Mouse (Mus musculus) right cerebral cortex, postnatal 10 days (tissue): Measurements from ENCODE around the gene Dimt1.
"Not testable (repeated sequence)": the region's sequence is repeated elsewhere in the genome, so short reads cannot be mapped to it uniquely, and the experiment has no call there.

Source experiments
- DNase-seq, 2 experiments: peaks; one replicate each; pipeline ENCODE4 v3.0.0; 2021; ENCODE audit warnings: low spot score in 2 of 2

Gene Dimt1

DNA sequence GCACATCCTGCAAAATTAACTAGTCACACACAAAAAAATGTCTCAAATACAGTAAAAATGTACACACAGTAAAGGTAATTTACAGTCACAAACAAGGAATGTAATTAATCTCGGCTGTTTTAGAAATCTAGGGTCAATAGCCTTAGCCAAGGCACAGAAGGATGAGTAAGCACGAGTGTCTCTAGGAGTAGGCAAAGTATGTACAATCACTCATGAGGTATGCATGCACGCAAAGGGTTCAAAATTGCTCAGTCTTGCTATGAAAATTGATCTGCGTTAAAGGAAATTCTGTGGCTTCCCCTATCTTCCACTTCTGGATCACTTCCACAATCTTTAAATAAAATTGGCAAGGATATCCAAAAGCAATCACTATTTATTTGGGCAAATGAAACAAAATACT is 14.6 kb downstream of the Dimt1 start:
- DNase-seq = no peak

DNA sequence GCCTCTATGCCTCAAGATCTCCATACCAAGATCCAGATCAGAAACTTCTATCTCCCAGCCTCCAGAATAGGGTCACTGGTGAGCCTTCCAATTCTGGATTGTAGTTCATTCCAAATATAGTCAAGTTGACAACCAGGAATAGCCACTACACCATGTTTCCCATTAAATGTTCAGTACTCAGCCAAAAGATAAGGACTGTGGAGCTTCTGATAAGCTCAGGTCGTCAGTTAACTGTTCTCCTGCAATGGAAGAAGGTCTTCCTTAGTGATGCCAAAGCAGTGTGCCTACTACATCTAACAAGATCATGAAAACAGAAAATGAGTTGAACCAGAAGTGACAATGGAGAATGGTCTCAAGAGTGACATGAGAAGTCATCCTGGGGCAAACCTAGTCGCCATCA is 50.0 kb downstream of the Dimt1 start:
- DNase-seq = no peak

DNA sequence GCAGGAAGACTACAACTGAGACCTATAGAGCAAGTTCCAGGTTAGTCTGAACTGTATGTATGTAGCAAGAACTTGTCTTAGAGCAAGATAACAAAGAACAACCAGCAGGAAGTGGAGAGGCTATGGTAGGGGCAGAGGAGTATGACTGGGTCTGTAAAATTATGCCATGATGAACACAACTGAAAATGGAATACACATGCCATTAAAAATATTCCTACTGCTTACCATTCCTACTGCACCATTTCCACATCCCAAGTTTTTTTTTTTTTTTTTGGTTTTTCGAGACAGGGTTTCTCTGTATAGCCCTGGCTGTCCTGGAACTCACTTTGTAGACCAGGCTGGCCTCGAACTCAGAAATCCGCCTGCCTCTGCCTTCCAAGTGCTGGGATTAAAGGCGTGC is 50.6 kb downstream of the Dimt1 start:
- DNase-seq = not testable (repeated sequence)

DNA sequence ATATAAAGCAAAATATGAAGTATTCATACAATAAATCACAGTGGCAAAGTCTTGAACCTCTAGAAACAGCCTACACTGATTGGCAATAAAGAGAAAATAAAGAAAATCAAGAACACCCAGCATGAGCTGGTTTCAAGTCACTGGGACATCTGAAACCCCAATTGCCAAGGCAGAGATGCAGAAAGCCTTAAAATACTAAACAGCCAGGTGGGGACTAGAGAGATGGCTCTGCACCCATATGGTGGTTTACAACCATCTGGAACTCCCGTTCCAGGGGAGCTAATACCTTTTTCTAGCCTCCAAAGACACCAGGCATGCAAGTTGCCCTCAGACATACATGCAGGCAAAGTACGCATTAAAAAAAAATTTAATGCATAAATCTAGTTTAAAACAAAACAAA is 51.1 kb downstream of the Dimt1 start:
- DNase-seq = no peak

DNA sequence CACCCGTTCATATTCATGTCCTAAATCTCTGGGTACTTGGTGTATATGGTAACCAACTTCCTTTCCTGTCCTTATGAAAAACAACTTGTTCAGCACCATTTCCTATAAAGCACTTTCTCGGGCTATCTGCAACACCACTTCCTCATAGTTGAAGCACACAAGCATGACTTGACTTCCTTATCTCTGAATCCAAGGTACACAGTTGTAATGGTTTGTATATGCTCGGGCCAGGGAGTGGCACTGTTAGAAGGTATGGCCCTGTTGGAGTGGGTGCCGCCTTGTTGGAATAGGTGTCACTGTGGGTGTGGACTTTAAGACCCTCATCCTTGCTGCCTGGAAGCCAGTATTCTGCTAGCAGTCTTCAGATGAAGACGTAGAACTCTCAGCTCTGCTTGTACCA is 51.7 kb downstream of the Dimt1 start:
- no peak for DNase-seq

DNA sequence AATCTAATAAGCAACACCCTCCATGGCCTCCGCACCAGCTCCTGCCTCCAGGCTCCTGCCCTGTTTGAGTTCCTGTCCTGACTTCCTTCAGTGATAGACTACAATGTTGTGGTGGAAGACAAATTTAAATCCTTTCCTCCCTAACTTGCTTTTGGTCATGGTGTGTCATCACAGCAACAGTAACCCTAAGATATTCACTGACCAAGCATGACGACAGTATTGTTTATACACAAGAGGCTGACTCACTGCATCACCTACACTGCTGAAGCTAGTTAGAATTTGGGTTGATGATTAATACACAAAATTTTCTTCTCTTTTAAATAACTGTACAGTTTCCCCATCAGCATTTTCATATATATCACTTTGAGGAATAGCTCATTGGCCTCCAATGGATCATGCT is 56.3 kb downstream of the Dimt1 start:
- DNase-seq = no peak

DNA sequence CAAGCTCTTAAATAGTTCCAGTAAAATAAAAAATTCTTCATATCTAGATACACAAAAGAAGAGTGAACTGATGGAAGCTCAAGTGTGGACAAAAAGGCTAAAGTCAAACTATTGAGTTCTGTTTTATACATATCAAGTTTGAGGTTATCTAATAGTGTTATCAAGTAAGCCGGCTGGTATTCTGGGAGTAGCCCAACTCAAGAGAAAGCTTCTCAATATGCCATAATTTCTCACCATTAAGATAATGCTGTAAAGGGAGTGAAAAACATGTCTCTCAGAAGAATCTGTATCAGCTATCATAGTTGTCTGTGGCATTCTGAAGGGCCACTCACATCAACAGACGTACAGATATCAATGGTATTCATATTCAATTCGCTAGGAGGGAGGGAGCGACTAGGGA is 61.2 kb downstream of the Dimt1 start:
- DNase-seq = no peak
